In the genomic region with DNA sequence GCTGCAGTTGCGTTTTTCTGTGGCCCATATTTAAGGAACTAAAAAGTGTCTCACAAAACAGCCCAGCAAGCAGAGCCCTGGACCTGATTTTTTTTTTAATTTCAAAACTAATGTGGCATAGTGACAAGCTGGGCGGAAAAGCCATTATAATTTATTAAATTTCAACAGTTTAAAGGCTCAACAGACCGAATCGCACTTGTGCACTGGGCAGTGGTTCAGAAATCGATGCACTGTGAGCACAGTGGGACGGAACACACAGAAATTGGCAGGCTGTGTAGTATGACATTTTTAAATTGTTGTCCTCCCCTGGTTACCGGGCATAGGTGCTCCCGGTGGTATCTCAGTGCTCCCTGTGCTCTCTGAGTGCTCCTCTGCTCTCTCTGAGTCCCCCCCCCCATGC, we compare ENCODE assay signal across 27 mouse cellular contexts. TPM values are rescaled to one million over a fixed set of nuclear protein-coding genes. Genes with fewer than 3 reads are reported as not detected.
DNase-seq lines count a peak whose midpoint lies in the region; ATAC-seq lines count a peak whose summit lies in the region.
"Had no signal": no experiment of that assay in that cellular context is flagged by ENCODE, and none has a peak within 500 bp of the region (broad histone marks: within the 10 kb centered on the region; RNA-seq: fewer than 3 reads in every experiment).

No protein-coding gene starts in this region.

- no peak overlapping the region for H3K4me2 ChIP-seq in intestine, embryonic 15.5 days (replicated peaks)
- H3K4me2 ChIP-seq: embryonic facial prominence, embryonic 12.5 days; forebrain, embryonic 15.5 days; heart, embryonic 12.5 days; liver, embryonic 13.5 days; midbrain, embryonic 12.5 days had no signal

- H3K4me3 ChIP-seq in intestine, embryonic 15.5 days (replicated peaks) = no peak overlapping the region
- H3K4me3 ChIP-seq: embryonic facial prominence, embryonic 12.5 days; erythroblast, embryonic 14.5 days; forebrain, embryonic 15.5 days; heart, embryonic 12.5 days; liver, embryonic 13.5 days; midbrain, embryonic 12.5 days had no signal

- H3K27me3 ChIP-seq in intestine, embryonic 15.5 days (replicated peaks) = no peaks in the 10 kb centered on the region
- H3K27me3 ChIP-seq: embryonic facial prominence, embryonic 12.5 days; forebrain, embryonic 15.5 days; heart, embryonic 12.5 days; liver, embryonic 13.5 days; midbrain, embryonic 12.5 days had no signal

- ATAC-seq in intestine, embryonic 15.5 days = no peak
- ATAC-seq: forebrain, embryonic 15.5 days had no signal

- H3K9ac ChIP-seq in intestine, embryonic 15.5 days = no peak overlapping the region
- H3K9ac ChIP-seq: embryonic facial prominence, embryonic 12.5 days; forebrain, embryonic 15.5 days; heart, embryonic 12.5 days; liver, embryonic 13.5 days; midbrain, embryonic 12.5 days had no signal

- peak; percentile 35 for DNase-seq in layer of hippocampus, adult 11-12 months (ENCODE audit: low spot score)
- DNase-seq in layer of hippocampus, postnatal 36 days = no peak
- DNase-seq in brain, adult 2 months (ENCODE audit: low read depth, low spot score) = peak; percentile 85
- peak; percentile 48 for DNase-seq in cerebellum, adult 11 months
- peak; percentile 77 for DNase-seq in cerebellum, adult 9-11 months
- no peak for DNase-seq in thymus, postnatal 14 days
- no peak for DNase-seq in urinary bladder, adult 2 months (ENCODE audit: low spot score)
- DNase-seq: adrenal gland, adult 2 months; gastrocnemius, postnatal 14 days; heart, adult 11 months; heart, postnatal 10 days; kidney, adult 18-20 months; kidney, postnatal 25 days; liver, embryonic 13.5 days; lung, adult 2 months; lung, postnatal 14 days had no signal

- 91% methylated on average over 8 of the region's 8 CpGs for WGBS in intestine, embryonic 15.5 days

- H3K27ac ChIP-seq in intestine, embryonic 15.5 days = no peak overlapping the region
- H3K27ac ChIP-seq: embryonic facial prominence, embryonic 12.5 days; forebrain, embryonic 15.5 days; liver, embryonic 13.5 days; midbrain, embryonic 12.5 days; stomach, postnatal 0 days had no signal

- no peaks in the 10 kb centered on the region for H3K36me3 ChIP-seq in intestine, embryonic 15.5 days
- H3K36me3 ChIP-seq: embryonic facial prominence, embryonic 12.5 days; forebrain, embryonic 15.5 days; heart, embryonic 12.5 days; liver, embryonic 13.5 days; midbrain, embryonic 12.5 days had no signal

- H3K4me1 ChIP-seq in intestine, embryonic 15.5 days (replicated peaks) = no peaks in the 10 kb centered on the region
- H3K4me1 ChIP-seq: embryonic facial prominence, embryonic 12.5 days; heart, embryonic 12.5 days; liver, embryonic 13.5 days; midbrain, embryonic 12.5 days had no signal

- H3K9me3 ChIP-seq in intestine, embryonic 15.5 days = no peaks in the 10 kb centered on the region
- H3K9me3 ChIP-seq: embryonic facial prominence, embryonic 12.5 days; forebrain, embryonic 15.5 days; heart, embryonic 12.5 days; midbrain, embryonic 12.5 days had no signal

RNA-seq across cellular contexts. Expression of a gene that starts 33.2 kb away (rescaled TPM):
- total RNA-seq in layer of hippocampus, postnatal 36 days (2021) = 100 to 1,000 TPM; 744 to 782 TPM
- 11.8 and 13.7 TPM in 2 replicates for polyA plus RNA-seq in intestine, embryonic 15.5 days (2015; fragmentation: Nextera tagmentation; extraction: Ambion mirVana)
- 2.3 and 2.4 TPM in 2 replicates for polyA plus RNA-seq in urinary bladder, adult 2 months (2012; rRNA removed)
- total RNA-seq: megakaryocyte progenitor cell, adult 5-6 weeks; MEL; monocyte, adult 5-6 weeks; neutrophil, adult 5-6 weeks had no signal
- polyA plus RNA-seq: erythroblast, embryonic 14.5 days had no signal

Comparison
In these comparisons a context has a peak if more than half of its experiments do, and no peak if none do; other contexts are left out.
1. DNase-seq: peak in layer of hippocampus, adult 11-12 months (single experiment), brain, adult 2 months (single experiment), cerebellum, adult 11 months (single experiment) and cerebellum, adult 9-11 months (single experiment); none in layer of hippocampus, postnatal 36 days (0 of 2), thymus, postnatal 14 days (single experiment) and urinary bladder, adult 2 months (single experiment).